Mouse (Mus musculus) liver, adult 10 weeks (tissue): Measurements from ENCODE around the gene Igsf23. TPM values are rescaled to one million over a fixed set of nuclear protein-coding genes. Genes with fewer than 3 reads are reported as not detected.

Experiments
- polyA plus RNA-seq: library from polyadenylated mRNA; stranded (reverse); fragments of 350-450 nt; fragmentation: Illumina TruSeq; extraction: RNeasy Lipid Tissue Mini Kit (QIAGEN cat#74804); gene quantifications from one replicate; pipeline ENCODE4 v1.2.3, GENCODE M21; 2014; ENCODE audit warnings: low read depth, low replicate concordance

Igsf23 gene
- 0.21 TPM for polyA plus RNA-seq

DNA sequence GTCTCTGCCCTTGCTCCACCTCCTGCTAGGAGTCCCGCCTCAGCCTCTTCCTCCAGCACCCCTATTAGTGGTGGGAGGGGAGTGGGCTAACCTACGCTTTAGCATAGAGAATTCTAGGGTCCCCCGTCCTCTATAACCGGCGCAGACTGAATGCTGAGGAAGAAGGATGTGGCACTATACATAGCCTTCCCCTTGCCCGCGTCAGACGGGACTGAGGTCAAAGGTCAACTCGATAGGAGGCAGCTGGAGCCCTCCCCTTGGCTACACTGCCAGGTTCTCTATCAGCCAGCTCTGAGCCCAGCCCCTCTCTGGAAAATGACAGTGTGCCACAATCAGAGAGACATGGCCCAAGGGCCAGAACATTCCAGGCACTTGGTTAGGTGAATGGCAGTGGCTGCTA lies at the start of gene Igsf23:
Igsf23 (minus strand) TSS at position 168 of the 400 bp plus-strand sequence.

DNA sequence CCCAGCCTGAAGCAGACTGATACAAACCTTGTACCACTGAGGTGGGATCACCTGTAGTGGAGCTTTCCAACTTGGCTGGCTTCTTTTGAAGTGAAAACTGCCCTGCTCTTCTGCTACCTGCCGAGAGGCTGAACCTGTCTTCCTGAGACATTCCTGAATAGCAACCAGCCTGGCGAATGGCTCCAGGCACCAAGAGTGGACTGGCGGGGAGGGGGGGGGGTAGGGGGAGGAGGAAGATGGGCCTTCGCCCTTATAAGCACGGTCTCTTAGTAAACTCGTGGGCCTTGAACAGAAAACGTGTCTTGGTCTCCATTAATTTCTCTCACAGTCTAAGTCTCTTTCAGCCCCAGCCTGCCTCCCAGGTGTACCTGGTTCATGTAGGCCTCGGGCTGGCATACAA lies 40.6 kb upstream of the Igsf23 start, which contains the start of gene Nlrp9b:
Nlrp9b (plus strand) TSS at position 301 of the 400 bp plus-strand sequence.

DNA sequence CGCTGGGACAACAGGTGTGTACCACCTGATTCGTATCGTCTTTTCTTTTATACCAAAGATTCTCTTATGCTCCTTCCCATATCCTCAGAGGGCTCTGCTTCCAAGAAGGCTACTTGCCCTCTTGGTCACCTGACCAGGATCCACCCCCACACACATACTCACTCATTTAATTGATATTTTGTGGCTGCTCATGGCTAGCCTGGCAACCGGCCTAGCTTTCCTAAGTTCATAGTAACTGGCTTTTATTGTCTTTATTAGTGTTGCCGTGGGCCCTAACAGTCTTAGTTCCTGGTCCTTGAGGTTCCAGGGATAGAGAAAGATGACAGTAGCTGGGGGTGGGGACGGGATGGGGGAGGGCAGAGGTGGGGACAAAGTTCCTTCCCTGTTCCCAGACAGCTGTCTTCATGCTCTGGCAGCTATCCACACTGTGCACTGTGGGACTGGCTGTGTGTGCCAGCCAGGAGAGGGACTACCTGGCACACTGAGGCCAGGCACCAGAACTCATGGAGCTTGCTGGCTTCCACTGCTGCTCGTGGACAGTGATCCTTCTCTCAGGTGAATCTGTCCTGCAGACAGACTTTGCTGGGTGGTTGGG lies 14.5 kb upstream of the Igsf23 start, which contains the start of gene Ceacam20:
Ceacam20 (plus strand) TSS at position 428 of the 595 bp plus-strand sequence.

DNA sequence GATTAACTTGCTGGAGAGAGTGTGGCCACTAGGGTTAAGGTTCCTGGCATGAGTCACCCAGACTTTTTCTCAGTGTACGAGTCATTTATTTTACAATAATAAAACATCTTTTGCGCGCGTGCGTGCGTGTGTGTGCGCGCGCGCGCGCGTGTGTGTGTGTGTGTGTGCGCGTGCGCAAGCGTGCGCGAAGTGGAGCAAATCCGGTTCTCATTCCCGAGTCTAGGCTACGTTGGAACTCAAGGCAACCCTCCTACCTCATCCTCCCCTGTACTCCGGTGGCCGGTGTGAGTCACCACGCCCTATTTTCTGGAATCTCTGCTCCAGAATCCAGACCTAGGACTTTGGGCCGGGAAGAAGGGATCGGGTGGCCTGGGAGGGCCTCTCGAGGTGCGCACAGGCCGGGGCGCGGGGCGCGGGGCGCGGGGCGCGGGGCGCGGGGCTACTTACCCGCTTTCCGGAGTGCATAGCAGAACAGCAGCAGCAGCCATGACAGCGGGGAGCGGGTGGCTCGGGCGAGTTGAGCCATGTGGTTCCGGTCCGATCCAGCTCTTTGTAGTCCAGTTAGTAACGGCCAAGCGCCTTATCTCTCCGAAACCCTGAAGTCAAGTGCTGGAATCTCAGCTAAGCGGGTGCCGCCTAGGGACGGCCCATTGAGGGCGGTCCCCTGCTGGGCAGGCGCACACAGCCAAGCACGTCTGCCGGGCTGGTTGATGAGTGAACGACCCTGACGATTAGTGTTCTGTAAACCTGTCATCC lies 29.9 kb downstream of the Igsf23 start, which contains the start of gene Pvr:
Pvr (minus strand) TSS at position 655 of the 756 bp plus-strand sequence.

GRCm38 (mm10) chr7:19887849-19888248 lies 62.7 kb downstream of the Igsf23 start, which contains the start of gene Ceacam19:
Ceacam19 (minus strand) TSS chr7:19887965.

Other genes with a start within 250 kb of the Igsf23 start
- gene Tomm40, start 235.3 kb downstream of the Igsf23 start, polyA plus RNA-seq, result 1.1 TPM
- 2.6 TPM for gene Nectin2, start 200.3 kb downstream of the Igsf23 start, polyA plus RNA-seq
- 0.16 TPM for gene Bcam, start 179.7 kb downstream of the Igsf23 start, polyA plus RNA-seq
- 2.6 TPM for gene Cblc, start 153.9 kb downstream of the Igsf23 start, polyA plus RNA-seq
- gene Bcl3, start 128.0 kb downstream of the Igsf23 start, polyA plus RNA-seq, result 5.4 TPM
- not detected for gene Gm19345, start 98.8 kb downstream of the Igsf23 start, polyA plus RNA-seq
- not detected for gene Ceacam16, start 89.5 kb downstream of the Igsf23 start, polyA plus RNA-seq
- gene Ceacam19, start 62.8 kb downstream of the Igsf23 start, polyA plus RNA-seq, result not detected
- 7.0 TPM for gene Pvr, start 29.6 kb downstream of the Igsf23 start, polyA plus RNA-seq
- gene Ceacam20, start 14.7 kb upstream of the Igsf23 start, polyA plus RNA-seq, result not detected
- not detected for gene Nlrp9b, start 40.7 kb upstream of the Igsf23 start, polyA plus RNA-seq
- gene Vmn1r91, start 148.9 kb upstream of the Igsf23 start, polyA plus RNA-seq, result not detected
- gene Gm16442, start 171.8 kb upstream of the Igsf23 start, polyA plus RNA-seq, result not detected
- gene Vmn1r93, start 188.3 kb upstream of the Igsf23 start, polyA plus RNA-seq, result not detected
- not detected for gene Vmn1r94, start 217.6 kb upstream of the Igsf23 start, polyA plus RNA-seq
- gene Vmn1r95, start 243.0 kb upstream of the Igsf23 start, polyA plus RNA-seq, result not detected